Mouse (Mus musculus) kidney, postnatal 0 days (tissue): ENCODE measurements around the gene Urb2. TPM values are rescaled to one million over a fixed set of nuclear protein-coding genes. Genes with fewer than 3 reads are reported as not detected.
A peak's percentile ranks its signal among the peaks of the same experiment; 100 is the strongest.

Experiments
- ATAC-seq: fragments of 200-750 bp; cut with Nextera tagmentation; replicated peaks from 2 replicates; pipeline ENCODE4 v1.8.0; 2017; ENCODE audit warnings: low read depth, moderate number of reproducible peaks, moderate TSS enrichment, moderate library complexity; ENCODE audit not compliant: low FRiP score
- DNase-seq: peaks from one replicate; pipeline ENCODE4 v3.0.0-alpha.2; 2016; ENCODE audit warnings: low spot score
- H3K27ac ChIP-seq: fragments of 300-500 bp; sonication (generic); 2 replicates; pipeline ENCODE4 v1.5.1; 2014; ENCODE audit warnings: mild to moderate bottlenecking
- H3K27me3 ChIP-seq: fragments of 300-500 bp; sonication (generic); 2 replicates; pipeline ENCODE4 v1.6.1; 2014; ENCODE audit warnings: low read length, mixed read lengths; ENCODE audit not compliant: insufficient read depth
- H3K36me3 ChIP-seq: fragments of 300-500 bp; sonication (generic); 2 replicates; pipeline ENCODE4 v1.6.1; 2014; ENCODE audit warnings: low read length, mixed read lengths; ENCODE audit not compliant: insufficient read depth
- H3K4me1 ChIP-seq: fragments of 300-500 bp; sonication (generic); replicated peaks from 2 replicates; pipeline ENCODE4 v1.6.1; 2014; ENCODE audit warnings: antibody characterized with exemption, low read length, mixed read lengths; ENCODE audit not compliant: insufficient read depth
- H3K4me2 ChIP-seq: fragments of 300-500 bp; sonication (generic); 2 replicates; pipeline ENCODE4 v1.6.1; 2014; ENCODE audit warnings: mild to moderate bottlenecking, low read length, moderate library complexity, mixed read lengths
- H3K4me3 ChIP-seq: fragments of 300-500 bp; sonication (generic); replicated peaks from 2 replicates; pipeline ENCODE4 v1.5.1; 2014; ENCODE audit warnings: low read depth, low read length
- H3K9ac ChIP-seq: fragments of 300-500 bp; sonication (generic); 2 replicates; pipeline ENCODE4 v1.6.1; 2014; ENCODE audit warnings: low read depth, low read length
- H3K9me3 ChIP-seq: fragments of 300-500 bp; sonication (generic); replicated peaks from 2 replicates; pipeline ENCODE4 v1.6.1; 2016; ENCODE audit warnings: low read length, inconsistent platforms, mixed read lengths
- CTCF ChIP-seq: IDR thresholded peaks from 2 replicates; pipeline ENCODE4 v1.5.1; 2016; ENCODE audit warnings: antibody characterized with exemption, low read depth, mild to moderate bottlenecking, moderate library complexity
- WGBS: fragments of 180-500 bp; shearing (Covaris S2); extraction: QIAGEN DNeasy Blood & Tissue Kit; methylation state at CpG from one replicate; pipeline ENCODE4 v1.1.7; 2014; 5-methylcytosine and 5-hydroxymethylcytosine counted together
- microRNA counts: library from miRNA; unstranded; fragments of <30 nt; microRNA quantifications from one replicate; lab custom pipeline; 2015
- microRNA-seq: library from miRNA; unstranded; fragments of <30 nt; microRNA quantifications from one replicate; pipeline ENCODE4, GENCODE M21; 2016
- polyA plus RNA-seq: library from polyadenylated mRNA; unstranded; fragments of >200 nt; fragmentation: Nextera tagmentation; extraction: Ambion mirVana; gene quantifications from 2 replicates; pipeline ENCODE4 v1.2.1, GENCODE M21; 2015

Urb2 gene
- polyA plus RNA-seq, 1 experiment from 2014 or later: 2.0 TPM

- TF ChIP-seq CTCF: no peak
- no peaks in the 10 kb centered on the region for H3K9me3 ChIP-seq
- H3K4me2 ChIP-seq: no peak overlapping the region
- WGBS: 94% methylated on average over 5 of the region's 5 CpGs
- H3K4me1 ChIP-seq: no peaks in the 10 kb centered on the region
- H3K4me3 ChIP-seq: no peak overlapping the region
- H3K27me3 ChIP-seq: no peaks in the 10 kb centered on the region
- no peaks in the 10 kb centered on the region for H3K36me3 ChIP-seq
- ATAC-seq: no peak
- H3K9ac ChIP-seq: no peak overlapping the region
- no peak for DNase-seq
- H3K27ac ChIP-seq: no peak overlapping the region
Measured at GRCm38 (mm10) chr8:124090473-124090872, 69.2 kb downstream of the Urb2 start.

MicroRNA genes within 50 kb of the gene (microRNA counts, 519-probe panel; counts per million panel counts)
- 330 counts per million, percentile 68 among the panel's probes with 10 or more counts for microRNA mmu-miR-1967 (lab: Ali Mortazavi, UCI)

Small RNA genes lying within 50 kb of the gene (microRNA-seq; reads per million reads assigned to microRNA genes)
- not detected for gene Mir1967

Other genes starting within 250 kb of the Urb2 start
- 58.2 and 62.3 TPM in 2 replicates for gene Rab4a, start 215.5 kb upstream of the Urb2 start, polyA plus RNA-seq
- 1.8 and 1.9 TPM in 2 replicates for gene Ccsap, start 161.3 kb upstream of the Urb2 start, polyA plus RNA-seq
- gene Acta1, start 126.8 kb upstream of the Urb2 start, polyA plus RNA-seq: 1.8 and 2.4 TPM in 2 replicates
- 19.0 and 21.3 TPM in 2 replicates for gene Nup133, start 72.2 kb upstream of the Urb2 start, polyA plus RNA-seq
- gene Abcb10, start 38.4 kb upstream of the Urb2 start, polyA plus RNA-seq: 14.4 and 15.5 TPM in 2 replicates
- 30.0 and 32.5 TPM in 2 replicates for gene Taf5l, start 111 bp upstream of the Urb2 start, polyA plus RNA-seq
- gene Galnt2, start 209.9 kb downstream of the Urb2 start, polyA plus RNA-seq: 60.3 and 60.6 TPM in 2 replicates